Mouse (Mus musculus): ENCODE measurements around the gene Slc25a15. TPM values are rescaled to one million over a fixed set of nuclear protein-coding genes. Genes with fewer than 3 reads are reported as not detected.

The Slc25a15 gene
- polyA plus RNA-seq, 1 experiment from 2014 or later, result 16.8 TPM

GRCm38 (mm10) chr8:22376311-22376710 is 22.1 kb downstream of the Slc25a15 start:
- H3K4me3 ChIP-seq (ENCODE audit: low read depth, low read length), result no peak overlapping the region
- no peak for ATAC-seq (ENCODE audit: insufficient read depth, low FRiP score, low TSS enrichment)
- H3K4me1 ChIP-seq (ENCODE audit: control insufficient read depth, insufficient read depth, low read length), result no peaks in the 10 kb centered on the region
- no peaks in the 10 kb centered on the region for H3K27me3 ChIP-seq (ENCODE audit: control insufficient read depth, insufficient read depth, low read length)
- H3K4me2 ChIP-seq (ENCODE audit: low read depth), result no peak overlapping the region
- no peak overlapping the region for H3K9ac ChIP-seq (ENCODE audit: low read length)
- no peaks in the 10 kb centered on the region for H3K36me3 ChIP-seq (ENCODE audit: control insufficient read depth, insufficient read depth, low read length)
- no peak overlapping the region for H3K27ac ChIP-seq (ENCODE audit: low read depth, low read length)
- 92% methylated on average over 5 of the region's 5 CpGs for WGBS
- no peak for DNase-seq (ENCODE audit: low spot score)
- no peaks in the 10 kb centered on the region for H3K9me3 ChIP-seq (ENCODE audit: control insufficient read depth, low read length)

- DNase-seq (ENCODE audit: low spot score), result no peak
- Histone ChIP-seq H3K4me3 (ENCODE audit: low read depth, low read length) (no peak overlapping the region), H3K27me3 (ENCODE audit: control insufficient read depth, insufficient read depth, low read length) (no peaks in the 10 kb centered on the region), H3K9me3 (ENCODE audit: control insufficient read depth, low read length) (no peaks in the 10 kb centered on the region), H3K36me3 (ENCODE audit: control insufficient read depth, insufficient read depth, low read length) (no peaks in the 10 kb centered on the region), H3K27ac (ENCODE audit: low read depth, low read length) (no peak overlapping the region), H3K4me2 (ENCODE audit: low read depth) (no peak overlapping the region), H3K4me1 (ENCODE audit: control insufficient read depth, insufficient read depth, low read length) (no peaks in the 10 kb centered on the region), H3K9ac (ENCODE audit: low read length) (no peak overlapping the region)
- 92% methylated on average over 6 of the region's 6 CpGs for WGBS
- ATAC-seq (ENCODE audit: insufficient read depth, low FRiP score, low TSS enrichment), result no peak
Measured at GRCm38 (mm10) chr8:22359882-22360281, 38.5 kb downstream of the Slc25a15 start.

GRCm38 (mm10) chr8:22359359-22359758 is 39.0 kb downstream of the Slc25a15 start:
- WGBS, result 85% methylated on average over 6 of the region's 6 CpGs
- Histone ChIP-seq H3K4me3 (ENCODE audit: low read depth, low read length) (no peak overlapping the region), H3K27me3 (ENCODE audit: control insufficient read depth, insufficient read depth, low read length) (no peaks in the 10 kb centered on the region), H3K36me3 (ENCODE audit: control insufficient read depth, insufficient read depth, low read length) (no peaks in the 10 kb centered on the region), H3K9me3 (ENCODE audit: control insufficient read depth, low read length) (no peaks in the 10 kb centered on the region), H3K4me2 (ENCODE audit: low read depth) (no peak overlapping the region), H3K27ac (ENCODE audit: low read depth, low read length) (no peak overlapping the region), H3K4me1 (ENCODE audit: control insufficient read depth, insufficient read depth, low read length) (no peaks in the 10 kb centered on the region), H3K9ac (ENCODE audit: low read length) (no peak overlapping the region)
- ATAC-seq (ENCODE audit: insufficient read depth, low FRiP score, low TSS enrichment), result no peak
- DNase-seq (ENCODE audit: low spot score), result no peak

GRCm38 (mm10) chr8:22335426-22335825 is 63.0 kb downstream of the Slc25a15 start:
- Histone ChIP-seq H3K27me3 (ENCODE audit: control insufficient read depth, insufficient read depth, low read length) (no peaks in the 10 kb centered on the region), H3K36me3 (ENCODE audit: control insufficient read depth, insufficient read depth, low read length) (no peaks in the 10 kb centered on the region), H3K4me3 (ENCODE audit: low read depth, low read length) (no peak overlapping the region), H3K4me1 (ENCODE audit: control insufficient read depth, insufficient read depth, low read length) (no peaks in the 10 kb centered on the region), H3K9ac (ENCODE audit: low read length) (no peak overlapping the region), H3K9me3 (ENCODE audit: control insufficient read depth, low read length) (no peaks in the 10 kb centered on the region), H3K27ac (ENCODE audit: low read depth, low read length) (no peak overlapping the region), H3K4me2 (ENCODE audit: low read depth) (no peak overlapping the region)
- ATAC-seq (ENCODE audit: insufficient read depth, low FRiP score, low TSS enrichment), result no peak
- WGBS, result 88% methylated on average over 13 of the region's 13 CpGs
- DNase-seq (ENCODE audit: low spot score), result no peak

Other genes with a start within 250 kb of the Slc25a15 start
- 7.4 and 7.7 TPM in 2 replicates for gene Nek3, start 232.2 kb downstream of the Slc25a15 start, polyA plus RNA-seq (2014; fragmentation: Nextera tagmentation; extraction: Ambion mirVana)
- 55.0 and 60.6 TPM in 2 replicates for gene Ckap2, start 212.8 kb downstream of the Slc25a15 start, polyA plus RNA-seq (2014; fragmentation: Nextera tagmentation; extraction: Ambion mirVana)
- 42.6 and 43.4 TPM in 2 replicates for gene Vps36, start 205.8 kb downstream of the Slc25a15 start, polyA plus RNA-seq (2014; fragmentation: Nextera tagmentation; extraction: Ambion mirVana)
- 10.2 and 12.8 TPM in 2 replicates for gene Thsd1, start 171.3 kb downstream of the Slc25a15 start, polyA plus RNA-seq (2014; fragmentation: Nextera tagmentation; extraction: Ambion mirVana)
- not detected in 2 replicates for gene Tpte, start 115.2 kb downstream of the Slc25a15 start, polyA plus RNA-seq (2014; fragmentation: Nextera tagmentation; extraction: Ambion mirVana)
- gene Mrps31, start 12.8 kb upstream of the Slc25a15 start, polyA plus RNA-seq (2014; fragmentation: Nextera tagmentation; extraction: Ambion mirVana), result 39.4 and 45.0 TPM in 2 replicates

All from neural tube, embryonic 11.5 days (tissue).